Mouse (Mus musculus) testis, adult 2 months (tissue): ENCODE data around the gene Atp2b2.

Experiments used
- CTCF ChIP-seq: fragments of 200-500 bp; IDR thresholded peaks from 2 replicates; pipeline ENCODE4 v1.5.1; 2012; ENCODE audit warnings: low read depth, mild to moderate bottlenecking, inconsistent platforms, low read length, moderate library complexity; ENCODE audit not compliant: control insufficient read depth, insufficient read depth, insufficient replicate concordance
- POLR2A ChIP-seq: fragments of 200-500 bp; IDR thresholded peaks from 2 replicates; pipeline ENCODE4 v1.6.1; 2012; ENCODE audit warnings: low read depth, mild to moderate bottlenecking, inconsistent platforms, low read length, moderate library complexity; ENCODE audit not compliant: control insufficient read depth

GRCm38 (mm10) chr6:113986671-113987070 lies 55.7 kb downstream of the Atp2b2 start:
- TF ChIP-seq POLR2A (no peak), CTCF (no peak)
